Mouse (Mus musculus): ENCODE measurements at regions not wholly inside any gene's neighbourhood (a gene's known extent, or its start where the extent isn't known, plus 50 kb on each side); places are given as distances from the start of the nearest gene placed in this dataset.

DNA sequence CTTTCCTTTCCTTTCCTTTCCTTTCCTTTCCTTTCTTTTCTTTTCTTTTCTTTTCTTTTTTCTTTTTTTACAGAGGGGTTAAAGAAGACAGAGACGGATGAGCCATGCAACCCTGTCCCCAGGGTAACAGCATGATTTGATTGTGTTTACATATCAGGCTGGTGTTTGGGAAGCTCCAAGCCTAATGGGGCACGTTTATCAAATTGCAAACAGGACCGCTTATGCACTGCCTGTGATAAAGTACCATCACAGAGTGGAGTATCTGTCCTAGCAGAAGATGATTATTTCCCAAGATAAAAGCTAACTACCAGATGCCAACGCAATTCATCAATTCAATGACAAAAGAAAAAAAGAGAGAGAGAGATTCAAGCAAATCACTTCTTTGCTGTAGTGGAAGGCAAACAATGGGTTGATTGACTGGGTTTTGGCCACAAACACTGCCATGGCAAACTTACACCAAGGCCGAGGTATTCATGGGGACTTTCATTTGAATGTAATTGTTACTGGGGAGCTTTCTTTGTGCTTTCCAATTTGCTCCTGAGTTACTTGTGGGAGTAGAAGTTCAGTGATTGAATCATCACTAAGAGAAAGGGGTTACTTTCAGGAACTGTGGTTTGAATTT, 1450.1 kb downstream of the Slc22a22 start:
- DNase-seq, result no peak

- DNase-seq, result no peak
Observed at GRCm38 (mm10) chr15:56024705-56025104, 1452.7 kb downstream of the Slc22a22 start.

DNA sequence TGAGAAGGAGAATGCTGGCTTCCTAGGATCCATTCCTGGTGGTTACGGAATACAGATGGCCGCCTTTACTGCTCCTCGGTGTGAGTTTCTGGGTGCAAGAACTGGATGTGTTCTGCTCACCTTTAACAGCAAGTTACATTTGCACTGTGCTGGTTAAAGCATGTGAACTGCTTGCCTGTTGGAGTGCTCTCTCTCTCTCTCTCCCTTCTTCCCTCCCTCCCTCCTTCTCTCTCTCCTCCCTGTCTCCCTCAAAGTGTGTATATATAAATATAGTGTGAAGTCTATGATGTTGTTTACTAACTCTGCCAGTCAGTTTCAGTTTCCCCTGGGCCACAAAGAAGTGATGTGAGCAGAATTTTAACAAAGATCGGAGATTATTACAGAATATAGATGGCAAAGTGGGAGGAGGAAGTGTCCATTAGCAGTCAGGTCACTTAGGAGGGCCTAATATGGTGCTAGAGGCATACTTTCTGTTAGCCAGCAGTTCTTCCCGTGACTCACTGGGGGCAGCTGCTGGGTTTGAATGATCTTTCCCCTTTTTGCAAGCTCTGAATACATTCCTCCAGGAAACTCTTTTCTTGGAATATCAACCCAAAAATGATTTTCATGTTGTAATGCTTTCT, 1453.5 kb downstream of the Slc22a22 start:
- DNase-seq, result no peak

DNA sequence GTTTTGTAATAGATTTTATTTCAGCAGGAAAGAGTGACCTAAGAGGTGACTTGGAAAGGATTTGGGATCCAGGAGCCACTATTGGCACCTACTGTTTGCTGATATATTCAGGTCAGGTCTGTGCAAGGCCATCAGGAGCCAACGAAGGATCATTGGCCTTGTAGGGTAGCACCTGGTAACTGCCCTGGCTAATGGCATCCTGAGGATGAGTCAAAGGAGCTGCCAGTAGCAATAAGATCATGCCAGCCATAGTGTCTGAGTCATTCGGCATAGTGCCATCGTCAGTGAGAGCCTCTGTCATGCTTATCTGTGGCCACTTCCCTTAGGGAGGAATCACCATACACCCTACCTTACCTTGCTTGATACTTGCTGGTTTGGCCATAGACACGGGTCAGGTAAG, 1455.1 kb downstream of the Slc22a22 start:
- DNase-seq, result no peak

DNA sequence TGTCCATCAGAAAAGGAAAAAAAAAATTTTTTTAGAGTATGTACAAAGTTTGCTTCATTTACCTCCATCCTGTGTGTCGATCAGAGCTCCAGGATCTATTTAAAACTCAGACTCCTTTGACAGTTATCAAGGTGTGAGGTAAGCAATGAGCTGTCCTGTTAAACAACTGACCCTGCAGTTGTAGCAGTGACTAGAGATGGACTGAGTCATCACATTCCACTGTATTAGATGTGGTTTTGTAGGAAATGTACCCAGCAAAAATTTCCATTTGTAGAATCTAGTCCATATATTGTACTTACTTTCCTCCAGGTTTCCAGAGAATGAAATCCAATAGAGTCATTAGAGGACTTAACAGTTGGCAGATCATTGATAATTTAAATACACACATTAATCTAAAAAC, 1459.3 kb downstream of the Slc22a22 start:
- DNase-seq, result no peak

GRCm38 (mm10) chr15:56017561-56017960, 1459.9 kb downstream of the Slc22a22 start:
- DNase-seq, result no peak

DNA sequence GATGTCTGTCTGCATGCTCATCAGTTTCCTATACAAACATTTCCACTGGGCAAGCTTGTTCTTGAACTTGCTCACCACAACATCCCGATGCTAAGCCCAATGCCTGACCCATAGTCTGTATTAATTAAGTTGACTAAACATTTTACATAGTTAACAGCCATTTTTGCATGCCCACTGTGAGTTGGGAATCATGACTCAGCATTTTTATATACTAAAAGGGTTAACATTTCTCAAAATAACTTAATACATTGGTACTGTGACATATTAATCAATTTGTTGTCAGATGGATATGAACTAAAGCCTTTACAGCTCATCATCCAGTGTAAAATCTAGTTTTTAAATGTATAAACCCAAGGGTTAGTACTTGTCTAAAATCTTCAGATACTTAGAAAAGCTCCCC, 1461.4 kb downstream of the Slc22a22 start:
- no peak for DNase-seq

- no peak for DNase-seq
Observed at GRCm38 (mm10) chr15:56014059-56014620, 1463.3 kb downstream of the Slc22a22 start.

GRCm38 (mm10) chr15:56008603-56009174, 1468.7 kb downstream of the Slc22a22 start:
- DNase-seq, result no peak

DNA sequence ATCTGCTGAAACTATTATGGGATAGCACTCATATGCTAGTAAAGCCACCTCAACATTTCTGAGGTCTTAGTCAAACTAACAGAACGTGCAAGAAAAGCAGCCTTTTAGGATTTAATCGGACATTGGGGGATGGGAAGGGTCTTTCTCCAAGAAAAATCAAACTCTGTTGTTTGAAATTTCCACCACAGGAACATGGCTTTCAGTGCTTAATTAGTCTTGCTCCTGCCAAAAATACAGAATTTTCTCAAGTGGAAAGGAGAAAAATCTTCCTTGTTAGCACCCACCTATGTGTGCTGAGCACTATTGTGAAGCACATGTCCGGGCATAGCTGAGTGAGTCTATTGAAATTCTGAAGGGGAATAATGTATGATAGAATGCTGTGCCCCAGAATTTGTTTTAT, 1470.0 kb downstream of the Slc22a22 start:
- no peak for DNase-seq

- no peak for DNase-seq
Observed at GRCm38 (mm10) chr15:56005361-56005760, 1472.1 kb downstream of the Slc22a22 start.

GRCm38 (mm10) chr15:56003921-56004320, 1473.5 kb downstream of the Slc22a22 start:
- DNase-seq, result no peak

- no peak for DNase-seq
Observed at GRCm38 (mm10) chr15:55999605-56000004, 1477.8 kb downstream of the Slc22a22 start.

- DNase-seq, result no peak
Observed at GRCm38 (mm10) chr15:55997977-55998376, 1479.4 kb downstream of the Slc22a22 start.

DNA sequence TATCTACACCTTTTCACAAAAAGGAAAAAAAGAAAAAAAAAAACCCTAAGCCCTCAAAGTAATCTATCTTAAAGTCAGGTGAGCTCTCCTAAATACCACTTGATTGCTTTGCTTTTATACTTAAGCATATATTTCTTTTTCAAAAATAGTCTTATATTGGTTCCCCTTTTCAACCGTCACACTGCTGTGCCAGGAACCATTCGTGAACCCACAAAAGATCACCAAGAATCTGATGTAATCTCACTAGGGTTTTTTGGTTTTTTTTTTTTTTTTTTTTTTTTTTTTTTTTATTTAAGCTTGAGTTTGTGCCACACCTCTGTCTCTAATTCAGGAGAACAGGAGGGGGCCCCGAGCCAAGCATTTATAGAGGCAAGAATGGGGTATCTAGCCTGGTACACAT, 1482.7 kb downstream of the Slc22a22 start:
- DNase-seq, result no peak

DNA sequence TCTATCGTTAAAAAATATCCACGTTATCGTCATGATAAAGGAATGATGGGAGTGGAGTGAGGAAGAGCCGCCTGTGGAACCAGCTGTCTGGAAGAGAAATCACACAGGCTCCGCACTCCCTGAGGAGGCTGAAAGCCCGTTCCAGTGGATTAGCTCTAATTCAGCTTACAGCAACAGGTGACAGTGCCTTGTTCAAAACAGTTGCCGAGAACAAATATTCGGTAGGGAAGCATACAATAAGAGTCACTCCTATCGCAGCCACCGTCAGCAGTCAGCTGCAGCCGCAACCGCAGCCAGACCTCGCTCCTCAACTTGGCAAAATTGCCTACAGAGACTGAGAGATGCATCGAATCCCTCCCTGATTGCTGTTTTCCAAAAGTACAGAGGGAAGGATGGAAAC, 1501.6 kb downstream of the Slc22a22 start:
- no peak for DNase-seq

DNA sequence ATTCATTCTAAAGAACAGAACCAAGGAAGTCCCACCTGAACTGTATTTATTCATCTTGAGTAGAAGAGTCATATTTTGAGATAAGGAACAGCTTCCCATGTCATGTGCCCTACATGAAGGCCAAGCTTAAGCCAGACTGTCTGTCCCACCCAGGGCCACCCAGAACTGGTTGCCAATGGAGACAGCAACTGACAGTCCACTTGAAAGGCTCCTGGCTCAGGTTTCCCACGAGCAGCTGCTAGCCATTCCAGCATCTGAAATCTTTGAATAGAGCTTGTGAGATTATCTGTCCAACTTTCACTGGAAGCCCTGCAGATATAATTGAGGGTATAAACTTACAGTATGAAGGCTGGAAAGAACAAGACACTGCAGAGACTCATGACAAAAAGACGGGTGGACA, 1510.6 kb downstream of the Slc22a22 start:
- no peak for DNase-seq

DNA sequence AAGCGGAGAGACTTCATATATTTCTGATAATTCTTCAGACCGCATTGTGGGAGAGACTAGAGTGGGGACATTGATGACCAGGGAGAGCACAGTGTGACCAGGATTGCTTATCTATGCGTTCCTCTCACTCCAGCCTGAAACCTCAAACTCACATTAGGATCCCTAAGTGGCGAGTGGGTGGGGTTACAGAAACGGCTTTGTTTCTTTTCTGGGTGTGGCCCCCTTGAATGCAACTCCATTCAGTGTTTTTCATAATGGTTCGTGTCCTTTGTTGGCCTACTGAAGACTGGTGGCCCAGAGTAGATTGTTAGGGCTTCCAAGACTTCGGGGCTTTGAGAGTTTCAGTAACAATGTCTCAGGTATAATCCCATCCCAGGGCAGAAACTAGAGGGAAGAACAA, 1512.1 kb downstream of the Slc22a22 start:
- no peak for DNase-seq

DNA sequence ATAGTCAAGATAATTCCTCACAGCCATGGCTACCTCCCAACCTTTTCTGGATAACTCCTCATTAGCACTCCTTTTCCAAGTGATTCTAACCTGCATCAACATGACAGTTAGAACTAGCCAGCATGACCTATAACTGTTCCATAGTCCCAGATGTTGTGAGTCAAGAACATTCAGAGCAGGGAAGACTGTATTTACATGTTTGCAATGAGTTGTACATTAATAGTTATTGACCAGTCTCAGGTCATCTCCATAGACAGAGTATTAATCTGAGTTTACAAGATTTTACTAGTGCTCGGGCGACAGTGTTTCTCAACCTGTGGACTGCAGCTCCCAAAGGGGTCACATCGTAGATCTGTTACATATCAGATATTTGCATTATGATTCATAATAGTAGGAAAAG, 1515.3 kb downstream of the Slc22a22 start:
- no peak for DNase-seq

Measured in kidney, postnatal 14 days (tissue).